Mouse (Mus musculus): Measurements from ENCODE around the gene Gm21974. TPM values are rescaled to one million over a fixed set of nuclear protein-coding genes. Genes with fewer than 3 reads are reported as not detected.

The Gm21974 gene
- not detected in 2 replicates for polyA plus RNA-seq (2015; fragmentation: Nextera tagmentation; extraction: Ambion mirVana)

GRCm38 (mm10) chr7:127895442-127895841 lies at the start of gene Gm21974, which contains the start of gene Vkorc1:
Gene Gm21974 (minus strand): TSS chr7:127895454.
Gene Vkorc1 (minus strand): TSS chr7:127895617.

GRCm38 (mm10) chr7:127929923-127930322 lies 34.7 kb upstream of the Gm21974 start, which contains the start of gene Prss8:
Gene Prss8 (minus strand): TSS chr7:127930104.

GRCm38 (mm10) chr7:127912190-127912871 lies 17.1 kb upstream of the Gm21974 start, which contains the start of gene Kat8:
Gene Kat8 (plus strand): TSS chr7:127912516.

GRCm38 (mm10) chr7:127903971-127904796 lies 8.9 kb upstream of the Gm21974 start, which contains the start of gene Bckdk:
Gene Bckdk (plus strand): TSS chr7:127904082.

GRCm38 (mm10) chr7:127890798-127891197 lies 4.5 kb downstream of the Gm21974 start, which contains the start of gene Prss53:
Gene Prss53 (minus strand): TSS chr7:127890970.

GRCm38 (mm10) chr7:127876467-127877348 lies 18.5 kb downstream of the Gm21974 start, which contains the start of gene Zfp668:
Gene Zfp668 (minus strand): TSS chr7:127876828.

GRCm38 (mm10) chr7:127876041-127876466 lies 19.2 kb downstream of the Gm21974 start, which contains the start of gene Zfp646:
Gene Zfp646 (plus strand): TSS chr7:127876221.

Other genes with a start within 250 kb of the Gm21974 start
- gene Bcl7c, start 186.5 kb downstream of the Gm21974 start, polyA plus RNA-seq (2015; fragmentation: Nextera tagmentation; extraction: Ambion mirVana) = 60.6 and 71.5 TPM in 2 replicates
- gene Ctf1, start 182.7 kb downstream of the Gm21974 start, polyA plus RNA-seq (2015; fragmentation: Nextera tagmentation; extraction: Ambion mirVana) = 6.8 and 6.9 TPM in 2 replicates
- 0.08 TPM in 1 of 2 replicates, not detected in the other for gene Ctf2, start 163.3 kb downstream of the Gm21974 start, polyA plus RNA-seq (2015; fragmentation: Nextera tagmentation; extraction: Ambion mirVana)
- 0.54 and 0.74 TPM in 2 replicates for gene Fbxl19, start 150.9 kb downstream of the Gm21974 start, polyA plus RNA-seq (2015; fragmentation: Nextera tagmentation; extraction: Ambion mirVana)
- gene Orai3, start 125.6 kb downstream of the Gm21974 start, polyA plus RNA-seq (2015; fragmentation: Nextera tagmentation; extraction: Ambion mirVana) = 12.2 and 15.0 TPM in 2 replicates
- 10.0 and 10.7 TPM in 2 replicates for gene Setd1a, start 118.8 kb downstream of the Gm21974 start, polyA plus RNA-seq (2015; fragmentation: Nextera tagmentation; extraction: Ambion mirVana)
- not detected in 2 replicates for gene Gm49388, start 109.8 kb downstream of the Gm21974 start, polyA plus RNA-seq (2015; fragmentation: Nextera tagmentation; extraction: Ambion mirVana)
- gene Hsd3b7, start 94.8 kb downstream of the Gm21974 start, polyA plus RNA-seq (2015; fragmentation: Nextera tagmentation; extraction: Ambion mirVana) = 14.8 and 28.9 TPM in 2 replicates
- 54.6 and 62.0 TPM in 2 replicates for gene Stx4a, start 71.2 kb downstream of the Gm21974 start, polyA plus RNA-seq (2015; fragmentation: Nextera tagmentation; extraction: Ambion mirVana)
- 1.3 TPM in 2 replicates for gene Stx1b, start 70.9 kb downstream of the Gm21974 start, polyA plus RNA-seq (2015; fragmentation: Nextera tagmentation; extraction: Ambion mirVana)
- 3.4 and 3.6 TPM in 2 replicates for gene Zfp646, start 19.2 kb downstream of the Gm21974 start, polyA plus RNA-seq (2015; fragmentation: Nextera tagmentation; extraction: Ambion mirVana)
- gene Zfp668, start 18.6 kb downstream of the Gm21974 start, polyA plus RNA-seq (2015; fragmentation: Nextera tagmentation; extraction: Ambion mirVana) = 7.1 and 7.3 TPM in 2 replicates
- 0.91 and 1.0 TPM in 2 replicates for gene Prss53, start 4.5 kb downstream of the Gm21974 start, polyA plus RNA-seq (2015; fragmentation: Nextera tagmentation; extraction: Ambion mirVana)
- 145 and 153 TPM in 2 replicates for gene Vkorc1, start 163 bp upstream of the Gm21974 start, polyA plus RNA-seq (2015; fragmentation: Nextera tagmentation; extraction: Ambion mirVana)
- gene Bckdk, start 8.6 kb upstream of the Gm21974 start, polyA plus RNA-seq (2015; fragmentation: Nextera tagmentation; extraction: Ambion mirVana) = 110 and 114 TPM in 2 replicates
- gene Kat8, start 17.1 kb upstream of the Gm21974 start, polyA plus RNA-seq (2015; fragmentation: Nextera tagmentation; extraction: Ambion mirVana) = 20.8 and 22.2 TPM in 2 replicates
- 0.18 and 0.77 TPM in 2 replicates for gene Prss8, start 34.6 kb upstream of the Gm21974 start, polyA plus RNA-seq (2015; fragmentation: Nextera tagmentation; extraction: Ambion mirVana)
- gene Prss36, start 51.3 kb upstream of the Gm21974 start, polyA plus RNA-seq (2015; fragmentation: Nextera tagmentation; extraction: Ambion mirVana) = 14.3 and 14.4 TPM in 2 replicates
- gene Fus, start 72.0 kb upstream of the Gm21974 start, polyA plus RNA-seq (2015; fragmentation: Nextera tagmentation; extraction: Ambion mirVana) = 165 and 191 TPM in 2 replicates
- gene Pycard, start 98.4 kb upstream of the Gm21974 start, polyA plus RNA-seq (2015; fragmentation: Nextera tagmentation; extraction: Ambion mirVana) = 55.0 and 60.4 TPM in 2 replicates
- gene Trim72, start 108.5 kb upstream of the Gm21974 start, polyA plus RNA-seq (2015; fragmentation: Nextera tagmentation; extraction: Ambion mirVana) = 49.1 and 51.6 TPM in 2 replicates
- 1.7 TPM in 2 replicates for gene Itgam, start 167.2 kb upstream of the Gm21974 start, polyA plus RNA-seq (2015; fragmentation: Nextera tagmentation; extraction: Ambion mirVana)
- gene Gm49368, start 167.2 kb upstream of the Gm21974 start, polyA plus RNA-seq (2015; fragmentation: Nextera tagmentation; extraction: Ambion mirVana) = not detected in 2 replicates
- gene Itgax, start 234.1 kb upstream of the Gm21974 start, polyA plus RNA-seq (2015; fragmentation: Nextera tagmentation; extraction: Ambion mirVana) = 0.04 and 0.05 TPM in 2 replicates

Data from skeletal muscle tissue, postnatal 0 days (tissue).